Mouse (Mus musculus) kidney, adult 2 months (tissue): ENCODE data around the gene Fads2.

ENCODE experiments used
- CTCF ChIP-seq: fragments of 200-500 bp; conservative IDR thresholded peaks from 2 replicates; pipeline ENCODE4 v1.5.1; 2011; ENCODE audit warnings: low read depth, mild to moderate bottlenecking, control low read depth, low read length, moderate library complexity, mixed read lengths; ENCODE audit not compliant: insufficient read depth, insufficient read length
- POLR2A ChIP-seq: fragments of 200-500 bp; IDR thresholded peaks from one replicate; pipeline ENCODE4 v1.6.1; 2011; ENCODE audit warnings: low read depth, low read length, control low read depth

DNA sequence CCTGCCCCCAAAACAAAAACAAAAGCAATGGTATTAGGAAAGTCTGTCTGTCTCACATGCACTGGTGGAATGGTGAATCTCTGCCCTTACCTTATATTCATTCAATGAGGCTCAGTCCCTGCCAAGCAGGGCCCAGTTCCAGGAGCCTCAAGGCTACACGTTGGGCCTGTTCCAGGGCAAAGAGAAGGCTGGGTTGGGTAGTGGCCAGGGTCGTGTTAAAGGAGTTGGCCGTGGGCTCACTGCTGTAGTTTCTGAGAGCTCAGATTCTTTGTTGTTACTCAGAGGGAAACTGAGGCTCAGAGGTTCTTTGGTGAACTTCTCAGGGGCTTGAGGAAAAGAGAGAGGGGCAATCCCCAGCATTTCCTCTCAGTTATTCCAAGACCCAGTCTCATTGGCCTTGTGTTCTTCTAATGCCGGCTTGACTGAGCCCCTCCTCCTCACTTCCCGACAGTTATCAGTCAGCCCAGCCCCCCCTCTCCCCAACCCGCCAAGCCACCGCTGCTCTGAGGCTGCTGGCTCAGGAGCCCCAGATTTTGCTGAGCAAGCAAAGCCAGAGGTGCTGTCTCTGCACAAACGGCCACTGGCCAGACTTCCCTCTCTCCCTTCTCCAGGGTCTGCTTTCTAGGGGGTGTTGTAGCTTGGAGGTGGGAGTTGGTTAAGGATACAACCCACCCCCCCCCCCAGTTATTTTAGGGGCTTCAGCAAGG is 76.2 kb downstream of the Fads2 start:
- TF ChIP-seq POLR2A (no peak), CTCF (no peak)
